Mouse (Mus musculus) spleen, adult 18-20 months (tissue): ENCODE measurements around the gene Map3k14.
"Not testable (repeated sequence)": the region's sequence is repeated elsewhere in the genome, so short reads cannot be mapped to it uniquely, and the experiment has no call there.

ENCODE experiments used
- DNase-seq, 2 experiments: peaks; one replicate each; pipeline ENCODE4 v3.0.0; 2022; ENCODE audit warnings: mixed read lengths in 2 of 2

Gene Map3k14

DNA sequence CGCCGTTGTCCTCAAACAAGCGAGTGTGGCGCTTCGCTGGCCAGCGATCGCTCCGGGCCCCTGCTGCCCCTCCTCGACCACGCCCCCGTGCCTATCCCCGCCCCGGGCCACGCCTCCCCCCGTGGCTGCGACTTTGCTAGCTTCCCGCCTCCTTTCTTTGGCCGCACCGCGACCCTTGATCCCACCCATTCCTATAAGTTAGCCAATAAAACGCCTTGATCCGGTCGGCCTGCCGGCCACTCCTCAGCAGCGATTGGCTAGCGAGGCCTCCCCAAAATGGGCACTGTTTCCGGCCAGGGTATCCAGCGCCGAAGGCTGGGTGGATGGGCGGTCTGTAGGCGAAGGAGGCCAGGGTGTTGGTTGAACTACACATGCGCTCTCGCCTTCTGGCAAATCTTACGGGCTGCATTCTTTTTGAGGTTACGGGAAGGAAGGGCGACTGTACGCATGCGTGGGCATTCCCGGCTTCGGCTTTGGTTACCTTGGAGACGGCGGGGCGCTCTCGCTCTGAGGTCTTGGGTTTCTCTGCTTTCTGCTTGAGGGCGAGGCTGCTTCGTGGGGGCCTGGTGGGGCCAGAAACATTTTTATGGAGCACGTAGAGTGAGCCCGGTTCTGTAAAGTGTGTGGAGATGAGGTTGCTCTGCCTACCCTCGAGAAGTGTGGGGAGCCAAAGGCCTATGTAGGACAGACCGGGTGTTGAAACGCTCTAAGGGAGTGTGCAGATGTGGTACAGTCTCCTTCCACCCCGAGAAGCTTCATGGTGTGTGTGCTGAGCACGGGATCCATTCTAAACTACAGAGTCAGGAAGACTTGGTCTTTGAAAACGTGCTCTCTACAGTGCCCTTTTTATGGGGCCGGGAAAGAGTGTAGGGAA lies at the start of gene Map3k14:
Gene Map3k14 (minus strand): TSS at position 127 of the 874 bp plus-strand sequence.
- DNase-seq: peak; percentile 100

DNA sequence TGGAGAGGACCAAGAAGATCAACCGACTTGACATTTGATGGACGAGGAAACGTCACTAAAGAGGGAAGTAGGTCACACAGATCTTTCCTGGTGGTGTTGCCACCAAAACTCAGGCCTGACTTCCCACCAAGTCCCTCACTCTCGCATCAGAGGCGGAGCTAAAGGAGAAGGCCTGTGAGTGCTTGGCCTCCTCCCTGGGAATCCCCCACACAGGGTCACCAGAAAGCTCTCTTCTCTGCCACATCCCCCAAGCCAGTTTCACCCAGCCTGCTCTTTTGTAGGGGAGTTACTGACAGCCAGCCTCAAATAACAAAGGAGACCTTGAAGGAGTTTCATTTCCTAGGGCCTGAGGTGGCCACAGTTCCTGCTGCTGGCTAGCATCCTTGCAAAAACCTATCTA lies 48.1 kb upstream of the Map3k14 start:
- DNase-seq: no peak

- DNase-seq: no peak
Observed at GRCm38 (mm10) chr11:103314736-103315374, 47.6 kb upstream of the Map3k14 start.

GRCm38 (mm10) chr11:103313542-103313941 lies 46.3 kb upstream of the Map3k14 start:
- no peak for DNase-seq

DNA sequence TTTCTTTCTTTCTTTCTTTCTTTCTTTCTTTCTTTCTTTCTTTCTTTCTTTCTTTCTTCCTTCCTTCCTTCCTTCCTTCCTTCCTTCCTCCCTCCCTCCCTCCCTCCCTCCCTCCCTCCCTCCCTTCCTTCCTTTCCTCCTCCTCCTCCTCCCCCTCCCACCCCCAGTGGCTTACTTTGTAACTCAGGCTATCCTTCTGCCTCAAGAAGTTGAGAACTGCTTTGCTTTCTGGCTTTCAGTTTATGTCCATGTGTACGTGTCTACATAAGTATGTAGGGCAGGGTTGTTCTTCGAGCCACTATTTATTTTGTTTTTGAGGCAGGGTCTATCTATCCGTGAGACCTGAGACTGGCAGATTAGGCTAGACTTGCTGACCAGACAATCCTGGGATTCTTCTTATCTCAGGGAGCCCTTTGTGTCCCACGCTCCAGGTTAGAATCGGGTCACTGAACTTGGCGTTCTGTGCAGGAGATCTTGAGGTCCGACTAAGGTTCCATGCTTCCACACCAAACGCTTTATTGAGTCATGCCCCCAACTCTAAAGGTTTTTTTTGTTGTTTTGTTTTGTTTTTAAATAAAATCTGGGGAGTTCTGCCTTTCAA lies 45.5 kb upstream of the Map3k14 start:
- DNase-seq: no peak

DNA sequence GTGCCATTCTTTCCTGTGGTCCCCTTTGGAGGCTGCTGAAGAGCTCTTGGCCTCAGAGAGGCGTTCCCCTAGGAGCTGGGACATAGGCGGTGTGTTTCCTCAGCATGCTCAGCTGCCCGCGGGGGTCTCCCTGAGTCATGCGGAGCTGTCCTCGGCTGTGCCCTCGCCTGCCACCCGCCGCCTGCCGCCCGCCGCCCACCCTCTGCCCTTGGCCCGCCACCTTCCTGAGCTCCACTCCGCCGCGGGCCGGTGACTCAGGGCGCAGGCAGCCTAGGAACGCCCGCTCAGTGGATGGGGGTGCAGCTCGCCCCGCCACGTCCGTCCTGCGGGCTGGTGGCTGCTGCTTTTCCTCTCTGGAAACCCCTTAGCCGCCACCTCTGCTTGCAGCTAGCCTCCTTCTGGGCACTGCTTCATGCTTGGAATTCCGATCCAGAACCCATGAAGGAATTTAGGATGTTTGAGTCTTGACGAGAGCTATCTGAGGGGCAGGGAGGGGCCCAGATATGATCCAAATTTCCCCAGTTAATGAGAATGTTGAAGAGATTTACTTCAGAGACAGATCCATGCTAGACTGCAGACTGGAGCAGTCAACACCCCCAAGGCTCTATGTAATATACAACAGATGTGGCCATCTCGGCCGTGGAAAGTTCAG lies 44.8 kb upstream of the Map3k14 start:
- no peak for DNase-seq

DNA sequence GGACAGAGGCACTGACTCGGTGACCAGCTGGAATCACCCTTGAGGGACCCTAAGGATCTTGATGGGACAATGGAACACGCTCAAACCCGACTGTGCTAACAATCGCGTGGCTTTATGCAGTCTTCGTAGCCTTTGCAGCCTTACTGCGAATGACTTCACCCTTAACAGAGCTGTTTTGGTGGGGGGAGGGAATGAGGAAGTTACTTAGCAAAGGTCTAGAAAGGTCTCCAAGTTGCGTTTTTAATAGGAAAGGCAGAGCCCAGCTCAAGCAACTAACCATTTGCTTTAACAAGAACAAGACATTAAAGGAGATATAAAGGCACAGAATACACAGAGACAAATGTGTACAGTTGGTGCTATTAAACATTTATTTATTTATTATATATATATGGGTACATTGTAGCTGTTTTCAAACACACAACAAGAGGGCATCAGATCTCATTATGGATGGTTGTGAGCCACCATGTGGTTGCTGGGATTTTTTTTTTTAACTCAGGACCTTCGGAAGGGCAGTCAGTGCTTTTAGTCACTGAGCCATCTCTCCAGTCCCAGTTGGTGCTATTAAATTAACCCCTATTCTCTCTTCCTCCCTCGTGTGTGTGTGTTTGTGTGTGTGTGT lies 42.8 kb upstream of the Map3k14 start:
- no peak for DNase-seq

GRCm38 (mm10) chr11:103307910-103308309 lies 40.6 kb upstream of the Map3k14 start:
- DNase-seq: peak; percentile 32 to 36

DNA sequence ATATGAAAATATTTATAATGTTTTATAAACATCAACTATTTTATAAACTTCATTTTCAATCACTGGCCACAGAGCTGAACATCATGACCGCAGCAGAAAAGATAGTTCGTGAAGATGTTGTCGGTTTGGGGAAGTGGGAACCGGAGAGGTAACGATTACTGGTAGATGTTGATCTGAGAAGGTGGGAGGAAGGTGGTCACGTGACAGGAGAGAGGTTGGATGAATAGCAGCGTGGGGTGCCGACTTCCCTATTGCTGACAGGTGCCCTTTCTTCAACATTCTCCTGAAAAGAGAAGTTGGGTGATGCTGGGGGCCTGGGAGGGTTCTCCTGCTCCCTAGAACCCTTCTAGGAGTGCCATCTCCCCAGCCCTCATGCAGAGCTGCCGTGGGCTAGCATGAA lies 37.3 kb upstream of the Map3k14 start:
- peak in 1 of 2 experiments; percentile 24 for DNase-seq

GRCm38 (mm10) chr11:103294772-103295171 lies 27.5 kb upstream of the Map3k14 start:
- DNase-seq: no peak

GRCm38 (mm10) chr11:103294066-103294465 lies 26.8 kb upstream of the Map3k14 start:
- DNase-seq: no peak

GRCm38 (mm10) chr11:103292890-103293287 lies 25.6 kb upstream of the Map3k14 start:
- DNase-seq: no peak

DNA sequence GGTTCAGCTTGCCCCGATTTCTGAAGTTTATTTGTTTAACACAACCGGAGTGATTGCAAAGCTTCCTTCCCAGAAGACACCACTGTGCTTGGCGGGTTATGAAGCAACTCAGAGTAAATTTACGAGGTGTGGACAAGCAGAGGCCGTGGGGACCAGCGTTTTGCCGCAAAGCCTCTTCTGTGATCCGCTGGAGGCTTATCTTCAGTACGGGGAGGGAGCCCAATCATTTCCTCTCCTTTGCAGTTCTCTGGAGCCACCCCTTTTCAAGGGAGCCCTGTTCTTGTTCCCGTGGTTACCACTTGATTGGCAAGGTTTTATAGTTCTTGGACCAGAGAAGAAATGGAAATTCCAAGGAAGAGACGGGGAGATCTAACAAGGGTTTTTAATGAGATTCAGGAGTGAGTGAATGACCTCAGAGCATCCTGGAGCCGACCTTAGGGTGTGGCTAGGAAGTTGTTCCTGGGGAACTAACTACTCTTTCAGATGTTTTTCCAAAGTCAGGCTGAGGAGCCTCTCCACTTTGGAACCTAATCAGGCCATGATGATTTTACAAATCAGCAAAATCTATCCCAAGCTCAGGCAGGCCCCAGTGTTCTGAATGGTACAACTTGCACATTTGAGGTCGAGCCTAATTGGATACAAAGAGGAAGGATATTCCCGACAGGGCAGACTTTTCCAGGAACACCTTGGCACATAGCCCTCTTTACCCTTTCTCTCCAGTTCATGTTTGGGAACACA lies 25.0 kb upstream of the Map3k14 start:
- DNase-seq: no peak

GRCm38 (mm10) chr11:103290841-103291240 lies 23.6 kb upstream of the Map3k14 start:
- not testable (repeated sequence) for DNase-seq

DNA sequence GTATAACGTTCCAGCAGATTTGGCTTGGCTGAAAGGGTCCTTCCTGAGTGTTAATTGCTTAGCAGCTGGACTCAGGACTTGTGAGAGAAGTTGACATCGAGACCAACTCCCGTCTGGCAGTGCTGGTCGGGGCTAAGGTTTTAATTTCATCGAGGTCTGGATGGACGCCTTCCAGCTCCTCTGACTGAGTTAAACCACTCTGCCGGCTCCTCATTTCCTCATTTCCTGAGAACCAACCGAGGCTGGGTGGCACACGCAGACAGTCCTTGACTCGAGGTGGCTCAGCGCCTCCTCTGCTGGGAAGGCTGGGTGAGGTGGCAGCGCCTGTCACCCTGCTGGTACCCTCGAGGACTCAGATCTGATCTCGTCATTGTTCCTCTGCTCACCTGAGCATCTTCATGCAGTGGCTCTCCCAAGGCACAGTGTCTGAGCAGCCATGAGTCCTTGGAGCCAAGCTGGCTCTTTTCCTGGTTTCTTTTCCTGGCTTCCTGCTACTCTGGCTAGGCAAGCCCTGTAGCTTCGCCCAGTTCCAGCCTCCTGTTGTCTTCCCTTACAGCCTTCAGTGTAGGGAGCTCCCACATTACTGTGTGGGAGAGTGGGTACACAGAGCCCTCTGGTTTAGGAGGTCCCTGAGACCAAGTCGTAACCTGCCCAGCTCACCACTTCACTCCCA lies 21.2 kb upstream of the Map3k14 start:
- no peak for DNase-seq

DNA sequence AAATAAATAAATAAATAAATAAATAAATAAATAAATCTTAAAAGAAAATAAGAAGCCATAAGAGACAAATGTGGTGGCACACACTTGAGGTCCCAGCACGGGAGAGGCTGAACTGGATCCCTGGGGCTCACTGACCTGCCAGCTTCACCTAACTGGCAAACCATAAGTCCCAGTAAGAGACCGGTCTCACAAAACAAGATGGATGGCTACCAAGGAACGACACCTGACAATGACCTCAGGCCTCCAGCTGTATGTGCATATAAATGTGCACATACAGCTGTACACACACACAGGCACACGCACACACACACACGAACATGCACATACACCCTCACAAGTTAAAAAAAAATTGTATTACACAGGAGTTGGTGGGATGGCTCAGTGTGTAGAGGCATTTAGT lies 19.6 kb upstream of the Map3k14 start:
- DNase-seq: no peak

DNA sequence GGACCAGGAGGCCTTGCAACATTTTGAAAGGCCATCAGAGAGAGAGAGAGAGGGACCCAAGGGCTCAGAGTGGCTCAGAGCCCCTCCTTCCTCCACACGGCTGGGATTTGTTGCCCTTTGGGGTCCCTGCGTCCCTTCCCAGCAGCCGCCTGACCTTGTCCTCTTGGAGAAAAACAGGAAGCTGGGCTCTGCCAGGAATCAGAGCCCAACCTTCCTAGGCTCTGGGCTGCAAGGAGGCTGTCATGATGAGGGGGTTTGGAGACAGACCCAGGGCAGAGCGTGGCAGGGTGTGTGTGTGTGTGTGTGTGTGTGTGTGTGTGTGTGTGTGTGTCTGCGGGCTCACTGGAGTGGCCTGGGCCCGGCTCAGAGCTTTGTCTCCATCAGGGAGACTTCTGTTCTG lies 18.7 kb upstream of the Map3k14 start:
- DNase-seq: no peak

DNA sequence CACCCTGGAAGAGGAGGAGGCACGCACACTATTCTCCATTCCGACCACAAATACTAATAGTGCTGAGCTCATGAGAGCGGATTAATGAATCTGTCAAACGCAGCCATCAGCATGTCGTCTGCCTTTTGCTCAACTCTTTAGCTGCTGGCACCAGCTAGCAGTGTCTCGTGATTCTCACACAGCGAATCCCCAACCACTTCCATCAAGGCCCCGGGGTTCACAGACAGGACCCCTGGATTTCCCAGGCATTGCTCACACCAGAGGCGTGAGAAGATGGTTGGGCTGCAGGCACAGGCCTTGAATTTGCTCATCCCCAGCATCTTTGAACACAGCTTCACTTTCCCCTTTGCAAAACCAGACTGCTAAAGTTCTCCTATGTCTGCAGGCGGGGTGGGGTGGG lies 18.0 kb upstream of the Map3k14 start:
- DNase-seq: no peak

DNA sequence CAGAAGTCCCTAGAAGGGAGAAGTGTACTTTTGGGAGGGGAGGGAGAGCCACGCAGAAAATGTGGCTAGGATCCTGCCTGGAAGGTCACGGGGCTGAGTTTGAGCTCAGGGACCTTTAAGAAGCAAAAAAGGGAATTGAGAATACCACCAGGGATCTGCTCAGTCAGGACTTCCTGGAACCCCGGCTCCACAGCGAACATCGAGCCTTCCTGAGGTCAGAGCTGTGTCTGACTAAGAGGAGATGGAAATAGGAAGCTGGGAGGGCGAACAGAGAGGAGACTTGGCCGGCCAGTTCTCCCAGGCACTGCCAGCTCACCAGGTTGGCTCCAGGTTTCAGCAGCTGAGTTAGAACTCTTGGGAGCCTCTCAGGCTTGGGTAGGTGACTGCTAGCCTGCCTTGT lies 14.5 kb upstream of the Map3k14 start:
- no peak for DNase-seq

DNA sequence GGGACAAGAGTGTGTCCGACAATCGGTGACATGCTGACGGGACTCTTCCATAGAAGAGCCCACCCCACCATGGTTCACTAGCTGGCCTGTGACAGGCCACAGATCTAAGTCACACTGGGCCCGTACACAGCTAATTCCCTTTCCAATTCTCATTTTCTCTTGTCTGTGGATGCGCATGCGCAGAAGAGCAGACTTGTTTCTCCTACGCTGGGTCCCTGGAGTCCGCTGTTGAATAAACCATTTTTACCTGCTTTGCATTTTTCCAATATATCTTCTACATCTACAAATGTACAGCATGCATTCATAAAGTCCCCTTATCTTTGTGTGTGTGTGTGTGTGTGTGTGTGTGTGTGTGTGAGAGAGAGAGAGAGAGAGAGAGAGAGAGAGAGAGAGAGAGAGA lies 9.2 kb upstream of the Map3k14 start:
- no peak for DNase-seq

DNA sequence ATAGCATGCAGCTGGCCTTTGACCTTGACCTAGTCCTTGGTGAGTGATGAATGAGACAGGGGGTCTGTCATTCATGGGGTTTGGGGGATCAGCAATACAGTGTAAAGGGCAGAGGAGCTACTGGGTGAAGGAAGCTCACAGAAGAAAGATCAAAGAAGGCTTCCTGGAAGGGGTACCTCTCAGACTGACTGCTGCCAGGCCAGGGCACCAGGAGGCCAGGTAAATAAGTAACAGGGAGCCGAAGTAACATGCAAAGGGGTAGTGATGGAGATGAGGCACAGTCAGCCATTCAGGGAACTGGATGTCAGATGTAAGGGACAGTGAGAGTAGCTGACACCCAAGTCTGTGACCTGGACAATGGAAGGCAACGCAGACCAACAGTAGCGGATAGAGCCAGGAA lies 5.6 kb upstream of the Map3k14 start:
- no peak for DNase-seq

GRCm38 (mm10) chr11:103271979-103272378 lies 4.7 kb upstream of the Map3k14 start:
- DNase-seq: peak; percentile 55 to 75
